Mouse (Mus musculus): ENCODE data around the gene Rbl2. TPM values are rescaled to one million over a fixed set of nuclear protein-coding genes. Genes with fewer than 3 reads are reported as not detected.

The Rbl2 gene
- polyA plus RNA-seq, 1 experiment from 2014 or later = 18.6 TPM

DNA sequence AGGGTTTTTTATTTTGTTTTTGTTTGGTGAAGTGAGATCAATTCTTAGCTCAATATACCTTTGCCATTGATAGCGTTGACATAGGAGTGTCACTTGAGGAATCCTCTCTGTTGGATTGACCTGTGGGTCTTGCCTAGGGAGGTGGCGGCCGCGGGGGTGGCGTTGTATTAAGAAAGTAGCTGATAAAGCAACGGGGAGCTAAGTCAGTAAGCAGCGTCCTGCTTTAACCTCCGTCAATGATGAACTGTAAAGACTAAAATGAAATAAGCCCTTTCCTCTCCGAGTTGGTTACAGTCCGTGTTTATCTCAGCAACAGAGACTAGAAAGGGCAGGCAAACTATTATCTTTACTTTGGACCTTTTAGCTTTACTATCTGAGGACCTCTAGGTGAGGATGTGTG, 450 bp upstream of the Rbl2 start:
- Histone ChIP-seq H3K27ac (replicated peaks) (peak overlapping the region; percentile 90), H3K9ac (replicated peaks) (peak overlapping the region; percentile 84), H3K9me3 (replicated peaks) (no peaks in the 10 kb centered on the region), H3K27me3 (replicated peaks) (no peaks in the 10 kb centered on the region), H3K36me3 (no peaks in the 10 kb centered on the region), H3K4me2 (peak overlapping the region; percentile 64), H3K4me3 (replicated peaks) (peak overlapping the region; percentile 82), H3K4me1 (peaks cover 24% of the 10 kb centered on the region)
- ATAC-seq (ENCODE audit: low FRiP score) = peak; percentile 14
- 15% methylated on average over 10 of the region's 10 CpGs for WGBS

- WGBS = under 1% methylated on average over 34 of the region's 34 CpGs
- Histone ChIP-seq H3K9me3 (replicated peaks) (no peaks in the 10 kb centered on the region), H3K9ac (replicated peaks) (peak overlapping the region; percentile 84), H3K4me1 (peaks cover 24% of the 10 kb centered on the region), H3K36me3 (0 out of 2 replicates have a peak, but pooled peaks cover 6% of the 10 kb centered on the region), H3K4me3 (replicated peaks) (peak overlapping the region; percentile 82), H3K4me2 (peak overlapping the region; percentile 64), H3K27me3 (replicated peaks) (no peaks in the 10 kb centered on the region), H3K27ac (replicated peaks) (peak overlapping the region; percentile 90)
- ATAC-seq (ENCODE audit: low FRiP score) = peak; percentile 80
Observed at GRCm38 (mm10) chr8:91070275-91070859, 510 bp downstream of the Rbl2 start.

DNA sequence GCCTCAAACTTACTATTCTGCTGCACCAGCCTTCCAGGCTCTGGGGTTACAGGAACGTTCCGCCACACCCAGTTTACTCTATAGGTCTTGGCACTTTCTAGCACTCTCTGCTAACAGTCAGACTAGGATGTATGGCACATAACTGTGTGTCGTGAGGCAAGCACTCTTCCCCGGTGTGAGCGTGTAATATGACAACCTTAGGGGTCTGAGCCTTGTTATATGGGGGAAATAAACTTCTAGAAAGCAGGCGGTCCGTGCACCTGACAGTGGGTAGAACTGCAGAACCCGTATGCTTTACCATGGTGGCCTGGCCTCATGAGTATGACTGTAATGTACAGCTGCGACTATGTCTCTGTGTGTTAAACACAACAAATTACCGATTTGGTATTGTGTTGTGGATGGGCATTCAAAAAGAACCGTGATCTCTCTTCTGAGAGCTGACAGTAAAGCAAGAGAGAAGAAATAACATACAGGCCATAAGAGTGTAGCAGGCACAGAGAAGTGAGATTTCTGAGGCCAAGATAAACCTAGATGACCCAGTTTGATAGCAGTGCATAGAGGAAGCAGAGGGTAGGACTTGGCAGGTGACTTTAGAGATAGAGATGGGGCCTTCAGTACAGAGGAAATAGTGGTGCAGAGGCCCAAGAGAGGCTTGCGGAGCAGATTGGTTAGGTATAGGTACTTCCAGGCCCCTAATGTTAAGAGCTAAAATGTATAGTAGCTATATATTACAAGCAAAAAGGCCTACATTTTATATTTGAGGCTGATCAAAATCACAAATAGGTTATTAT, 7.4 kb downstream of the Rbl2 start:
- WGBS = 93% methylated on average over 12 of the region's 12 CpGs

DNA sequence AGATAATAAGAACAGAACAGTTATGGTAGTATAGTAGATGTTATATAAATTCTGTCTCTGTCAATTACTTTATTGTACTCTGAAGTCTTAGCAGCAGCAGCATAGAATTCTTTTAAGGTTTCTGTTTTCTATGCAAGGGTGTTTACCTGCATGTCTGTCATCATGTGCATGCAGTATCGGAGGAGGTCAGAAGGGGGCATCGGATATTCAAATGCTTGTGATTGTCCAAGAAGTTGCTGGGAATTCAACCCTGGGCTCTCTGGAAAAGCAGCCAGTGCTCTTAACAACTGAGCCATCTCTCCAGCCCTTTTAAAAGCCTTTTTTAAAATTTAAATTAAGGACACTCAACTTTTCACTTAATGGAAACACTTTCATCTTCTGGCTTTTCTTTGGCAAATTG, 9.8 kb downstream of the Rbl2 start:
- H3K36me3 ChIP-seq = peaks cover 44% of the 10 kb centered on the region
- no peak overlapping the region for H3K4me3 ChIP-seq (replicated peaks)

More for the DNA sequence above, 7.4 kb downstream of the Rbl2 start:
- no peak overlapping the region for H3K27ac ChIP-seq (replicated peaks)
- H3K9ac ChIP-seq (replicated peaks) = no peak overlapping the region
- no peak overlapping the region for H3K4me2 ChIP-seq
- H3K27me3 ChIP-seq (replicated peaks) = no peaks in the 10 kb centered on the region
- H3K9me3 ChIP-seq (replicated peaks) = no peaks in the 10 kb centered on the region
- no peak for ATAC-seq (ENCODE audit: low FRiP score)
- no peak overlapping the region for H3K4me3 ChIP-seq (replicated peaks)
- no peaks in the 10 kb centered on the region for H3K4me1 ChIP-seq
- H3K36me3 ChIP-seq = peaks cover 37% of the 10 kb centered on the region

DNA sequence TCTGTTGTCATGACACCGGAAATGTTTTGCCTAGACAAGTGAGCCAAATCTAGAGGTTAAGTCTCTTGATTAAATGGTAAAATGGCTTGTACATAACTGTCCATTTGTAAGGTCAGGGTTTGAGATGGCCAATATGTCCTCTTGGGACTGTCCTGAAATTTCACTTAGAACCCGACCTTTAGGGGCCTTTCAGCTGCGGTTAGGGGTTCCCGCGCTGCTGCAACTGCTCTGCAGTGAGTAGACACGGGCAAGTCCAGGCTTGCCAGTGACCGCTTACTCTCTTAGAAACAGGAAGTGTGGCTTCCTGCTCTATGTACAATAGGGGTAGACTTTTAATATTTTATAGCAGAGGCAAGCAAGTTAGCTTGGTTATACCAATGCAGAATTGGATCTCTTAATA, 12.1 kb downstream of the Rbl2 start:
- 0 out of 2 replicates have a peak overlapping the region, but pooled peaks have one; percentile 9 for H3K27ac ChIP-seq (replicated peaks)
- H3K4me1 ChIP-seq = no peaks in the 10 kb centered on the region
- ATAC-seq (ENCODE audit: low FRiP score) = no peak
- no peak overlapping the region for H3K4me2 ChIP-seq
- no peak overlapping the region for H3K4me3 ChIP-seq (replicated peaks)
- H3K9me3 ChIP-seq (replicated peaks) = no peaks in the 10 kb centered on the region
- H3K27me3 ChIP-seq (replicated peaks) = no peaks in the 10 kb centered on the region
- H3K9ac ChIP-seq (replicated peaks) = no peak overlapping the region
- WGBS = 80% methylated on average over 7 of the region's 7 CpGs
- peaks cover 48% of the 10 kb centered on the region for H3K36me3 ChIP-seq

More for the DNA sequence above, 9.8 kb downstream of the Rbl2 start:
- no peaks in the 10 kb centered on the region for H3K4me1 ChIP-seq
- H3K27ac ChIP-seq (replicated peaks) = no peak overlapping the region
- H3K9ac ChIP-seq (replicated peaks) = no peak overlapping the region
- H3K4me2 ChIP-seq = no peak overlapping the region
- WGBS = 100% methylated on average over 2 of the region's 2 CpGs
- H3K9me3 ChIP-seq (replicated peaks) = no peaks in the 10 kb centered on the region
- H3K27me3 ChIP-seq (replicated peaks) = no peaks in the 10 kb centered on the region
- ATAC-seq (ENCODE audit: low FRiP score) = no peak

GRCm38 (mm10) chr8:91082428-91082827, 12.6 kb downstream of the Rbl2 start:
- Histone ChIP-seq H3K4me3 (replicated peaks) (no peak overlapping the region), H3K27ac (replicated peaks) (no peak overlapping the region), H3K4me2 (no peak overlapping the region), H3K36me3 (peaks cover 49% of the 10 kb centered on the region), H3K27me3 (replicated peaks) (no peaks in the 10 kb centered on the region), H3K9ac (replicated peaks) (no peak overlapping the region), H3K9me3 (replicated peaks) (no peaks in the 10 kb centered on the region), H3K4me1 (no peaks in the 10 kb centered on the region)
- no peak for ATAC-seq (ENCODE audit: low FRiP score)
- 94% methylated on average over 12 of the region's 12 CpGs for WGBS

DNA sequence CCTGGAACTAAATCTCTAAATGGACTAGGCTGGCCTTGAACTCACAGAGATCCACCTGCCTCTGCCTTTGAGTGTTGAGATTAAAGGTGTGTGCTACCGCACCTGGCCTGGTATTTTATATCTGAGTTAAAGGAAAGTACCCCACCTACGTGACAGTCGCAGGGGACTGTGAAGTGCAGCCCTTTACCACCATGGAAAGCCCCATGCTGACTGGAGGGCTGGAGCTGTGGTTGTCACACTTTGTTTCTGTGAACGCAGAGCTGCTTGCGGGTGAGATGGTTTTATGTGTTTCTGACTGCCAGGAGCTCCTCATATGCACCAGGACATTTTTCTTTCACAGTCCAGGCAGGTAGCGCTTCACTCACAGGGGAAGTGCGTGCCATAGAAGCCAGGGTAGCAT, 18.6 kb downstream of the Rbl2 start:
- Histone ChIP-seq H3K27ac (replicated peaks) (no peak overlapping the region), H3K4me3 (replicated peaks) (no peak overlapping the region), H3K36me3 (peaks cover 67% of the 10 kb centered on the region), H3K9me3 (replicated peaks) (no peaks in the 10 kb centered on the region), H3K9ac (replicated peaks) (no peak overlapping the region), H3K4me2 (no peak overlapping the region), H3K27me3 (replicated peaks) (no peaks in the 10 kb centered on the region), H3K4me1 (no peaks in the 10 kb centered on the region)
- no peak for ATAC-seq (ENCODE audit: low FRiP score)
- 94% methylated on average over 7 of the region's 7 CpGs for WGBS

- H3K4me1 ChIP-seq = no peaks in the 10 kb centered on the region
- peaks cover 66% of the 10 kb centered on the region for H3K36me3 ChIP-seq
- no peaks in the 10 kb centered on the region for H3K9me3 ChIP-seq (replicated peaks)
- H3K27ac ChIP-seq (replicated peaks) = no peak overlapping the region
- H3K4me2 ChIP-seq = no peak overlapping the region
- ATAC-seq (ENCODE audit: low FRiP score) = no peak
- no peaks in the 10 kb centered on the region for H3K27me3 ChIP-seq (replicated peaks)
- WGBS = 90% methylated on average over 2 of the region's 2 CpGs
- H3K9ac ChIP-seq (replicated peaks) = no peak overlapping the region
- no peak overlapping the region for H3K4me3 ChIP-seq (replicated peaks)
Observed at GRCm38 (mm10) chr8:91089601-91090000, 19.7 kb downstream of the Rbl2 start.

- no peak overlapping the region for H3K4me3 ChIP-seq (replicated peaks)
- no peaks in the 10 kb centered on the region for H3K4me1 ChIP-seq
- no peaks in the 10 kb centered on the region for H3K27me3 ChIP-seq (replicated peaks)
- ATAC-seq (ENCODE audit: low FRiP score) = no peak
- no peaks in the 10 kb centered on the region for H3K9me3 ChIP-seq (replicated peaks)
- no peak overlapping the region for H3K27ac ChIP-seq (replicated peaks)
- no peak overlapping the region for H3K4me2 ChIP-seq
- no peak overlapping the region for H3K9ac ChIP-seq (replicated peaks)
- WGBS = 86% methylated on average over 5 of the region's 5 CpGs
- H3K36me3 ChIP-seq = peaks cover 60% of the 10 kb centered on the region
Observed at GRCm38 (mm10) chr8:91094135-91094534, 24.3 kb downstream of the Rbl2 start.

- 83% methylated on average over 6 of the region's 6 CpGs for WGBS
- no peak overlapping the region for H3K27ac ChIP-seq (replicated peaks)
- no peak overlapping the region for H3K4me3 ChIP-seq (replicated peaks)
Observed at GRCm38 (mm10) chr8:91098106-91098505, 28.2 kb downstream of the Rbl2 start.

GRCm38 (mm10) chr8:91106271-91106670, 36.4 kb downstream of the Rbl2 start:
- no peak overlapping the region for H3K9ac ChIP-seq (replicated peaks)
- no peaks in the 10 kb centered on the region for H3K27me3 ChIP-seq (replicated peaks)
- no peak overlapping the region for H3K4me2 ChIP-seq
- no peaks in the 10 kb centered on the region for H3K9me3 ChIP-seq (replicated peaks)
- no peak for ATAC-seq (ENCODE audit: low FRiP score)
- 92% methylated on average over 12 of the region's 12 CpGs for WGBS
- peaks cover 39% of the 10 kb centered on the region for H3K36me3 ChIP-seq
- no peak overlapping the region for H3K27ac ChIP-seq (replicated peaks)
- H3K4me1 ChIP-seq = no peaks in the 10 kb centered on the region
- no peak overlapping the region for H3K4me3 ChIP-seq (replicated peaks)

More at GRCm38 (mm10) chr8:91098106-91098505, 28.2 kb downstream of the Rbl2 start:
- Histone ChIP-seq H3K9ac (replicated peaks) (no peak overlapping the region), H3K9me3 (replicated peaks) (no peaks in the 10 kb centered on the region), H3K4me2 (no peak overlapping the region), H3K27me3 (replicated peaks) (no peaks in the 10 kb centered on the region), H3K4me1 (no peaks in the 10 kb centered on the region), H3K36me3 (peaks cover 42% of the 10 kb centered on the region)
- ATAC-seq (ENCODE audit: low FRiP score) = no peak

DNA sequence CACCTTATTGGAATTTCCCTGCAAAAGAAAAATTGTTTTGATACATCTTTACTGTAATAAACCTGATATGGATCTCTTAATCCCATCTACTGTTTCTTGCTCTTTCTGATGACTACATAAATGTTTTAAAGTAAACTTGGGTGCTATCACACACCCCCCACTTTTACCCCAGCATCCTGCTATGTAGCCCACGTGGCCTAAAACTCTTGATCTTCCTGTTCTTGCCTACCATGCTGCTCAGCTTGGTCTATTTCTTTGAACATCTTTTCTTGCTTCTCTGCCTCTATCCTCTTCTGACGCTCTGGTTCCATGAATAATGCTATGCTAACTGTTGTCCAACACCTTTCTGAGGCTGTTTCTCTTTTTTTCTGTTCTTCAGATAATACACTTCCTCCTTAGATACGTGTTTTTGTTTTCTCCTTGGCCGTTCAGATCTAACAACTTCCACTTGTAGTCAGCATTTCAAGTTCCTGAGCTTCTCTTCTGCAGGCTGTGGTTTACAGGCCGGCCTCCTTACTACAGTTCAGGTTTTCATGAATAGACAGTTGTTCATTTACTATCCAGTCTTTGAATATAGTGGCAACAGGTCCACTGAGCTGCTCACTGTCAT, 42.1 kb downstream of the Rbl2 start:
- Histone ChIP-seq H3K27ac (replicated peaks) (no peak overlapping the region), H3K9ac (replicated peaks) (no peak overlapping the region), H3K36me3 (peaks cover 50% of the 10 kb centered on the region), H3K27me3 (replicated peaks) (no peaks in the 10 kb centered on the region), H3K4me3 (replicated peaks) (no peak overlapping the region), H3K4me2 (no peak overlapping the region), H3K4me1 (no peaks in the 10 kb centered on the region), H3K9me3 (replicated peaks) (no peaks in the 10 kb centered on the region)
- no peak for ATAC-seq (ENCODE audit: low FRiP score)
- WGBS = 90% methylated on average over 5 of the region's 5 CpGs
